Mouse (Mus musculus): ENCODE measurements around the gene Draxin. TPM values are rescaled to one million over a fixed set of nuclear protein-coding genes. Genes with fewer than 3 reads are reported as not detected.
A peak's percentile ranks its signal among the peaks of the same experiment; 100 is the strongest.
"Not testable (repeated sequence)": the region's sequence is repeated elsewhere in the genome, so short reads cannot be mapped to it uniquely, and the experiment has no call there.

Gene Draxin
- polyA plus RNA-seq (2014; fragmentation: Nextera tagmentation; extraction: Ambion mirVana), result 3.8 and 5.0 TPM in 2 replicates

DNA sequence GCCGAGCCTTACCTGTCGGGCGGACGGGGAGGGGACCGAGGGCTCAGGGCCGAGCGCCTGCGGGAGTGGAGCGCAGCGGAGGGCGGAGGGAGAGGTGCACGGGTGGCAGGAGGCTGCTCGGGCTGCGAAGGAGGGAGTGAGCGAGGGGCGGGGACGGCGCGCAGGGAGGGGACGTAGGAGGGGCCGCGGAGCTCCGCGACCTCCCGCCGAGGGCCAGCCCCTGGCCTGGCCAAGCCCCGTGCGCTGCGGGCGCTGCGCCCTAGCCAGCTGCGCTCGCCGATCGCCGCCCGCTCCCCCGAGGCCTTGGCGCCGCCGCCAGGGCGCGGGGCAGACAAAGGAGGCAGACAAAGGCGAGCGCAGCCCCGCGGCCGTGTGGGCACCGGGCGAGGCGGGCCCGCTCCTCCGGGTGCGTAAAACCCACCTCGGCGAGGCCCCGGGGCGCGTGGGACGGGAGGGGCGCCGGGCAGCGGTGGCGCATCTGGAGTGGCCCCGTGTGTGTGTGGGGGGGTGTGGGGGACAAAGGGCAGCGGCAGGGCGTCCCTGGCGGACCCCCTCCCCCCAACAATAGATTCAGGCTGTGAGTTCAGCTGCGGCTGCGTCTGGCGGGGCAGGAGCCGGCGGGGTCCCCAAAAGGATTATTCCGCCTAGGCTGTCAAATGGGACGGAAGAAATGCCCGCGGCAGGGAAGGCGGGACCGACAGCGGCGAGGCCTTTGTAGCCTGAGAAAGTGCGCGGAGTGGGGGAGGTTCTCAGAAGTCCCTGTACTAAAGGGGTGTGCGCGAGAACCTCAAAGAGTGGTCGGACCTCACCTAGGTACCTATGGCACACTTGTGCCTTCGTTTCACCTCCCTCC lies at the start of gene Draxin:
TSS of gene Draxin (minus strand) at position 138 of the 853 bp plus-strand sequence.
- ATAC-seq (replicated peaks; ENCODE audit: low FRiP score) (peak; percentile 88), DNase-seq (ENCODE audit: low spot score) (peak; percentile 91)
- no peaks in the 10 kb centered on the region for H3K9me3 ChIP-seq (ENCODE audit: control insufficient read depth, low read length)
- peak within 1 kb of the TSS; percentile 64 for H3K4me3 ChIP-seq (ENCODE audit: low read depth, low read length)
- H3K36me3 ChIP-seq (ENCODE audit: control insufficient read depth, insufficient read depth, low read length), result no peaks in the 10 kb centered on the region
- H3K9ac ChIP-seq (ENCODE audit: low read length), result peak within 1 kb of the TSS; percentile 96
- peak within 1 kb of the TSS; percentile 87 for H3K4me2 ChIP-seq (ENCODE audit: low read depth, low read length, severe bottlenecking)
- peaks cover 6% of the 10 kb centered on the region; the same call in 1 of the 2 replicates for H3K4me1 ChIP-seq (replicated peaks; ENCODE audit: control insufficient read depth, insufficient read depth, low read length)
- peaks cover 5% of the 10 kb centered on the region; the same call in 1 of the 2 replicates for H3K27me3 ChIP-seq (ENCODE audit: control insufficient read depth, insufficient read depth, low read length)
- WGBS, result 2% methylated on average over 83 of the region's 87 CpGs
- peak within 1 kb of the TSS; percentile 95 for H3K27ac ChIP-seq (ENCODE audit: low read depth, low read length)

GRCm38 (mm10) chr4:148177716-148178115 lies 47.2 kb upstream of the Draxin start:
- Histone ChIP-seq H3K36me3 (ENCODE audit: control insufficient read depth, insufficient read depth, low read length) (no peaks in the 10 kb centered on the region), H3K4me1 (replicated peaks; ENCODE audit: control insufficient read depth, insufficient read depth, low read length) (peaks cover 10% of the 10 kb centered on the region), H3K27me3 (ENCODE audit: control insufficient read depth, insufficient read depth, low read length) (peaks cover 35% of the 10 kb centered on the region), H3K9ac (ENCODE audit: low read length) (no peak overlapping the region), H3K4me3 (ENCODE audit: low read depth, low read length) (no peak overlapping the region), H3K27ac (ENCODE audit: low read depth, low read length) (no peak overlapping the region), H3K9me3 (ENCODE audit: control insufficient read depth, low read length) (no peaks in the 10 kb centered on the region), H3K4me2 (ENCODE audit: low read depth, low read length, severe bottlenecking) (no peak overlapping the region)
- ATAC-seq (replicated peaks; ENCODE audit: low FRiP score) (no peak), DNase-seq (ENCODE audit: low spot score) (no peak)

GRCm38 (mm10) chr4:148176603-148177002 lies 46.1 kb upstream of the Draxin start:
- H3K4me3 ChIP-seq (ENCODE audit: low read depth, low read length); H3K4me1 ChIP-seq (replicated peaks; ENCODE audit: control insufficient read depth, insufficient read depth, low read length); H3K4me2 ChIP-seq (ENCODE audit: low read depth, low read length, severe bottlenecking); H3K36me3 ChIP-seq (ENCODE audit: control insufficient read depth, insufficient read depth, low read length); H3K9ac ChIP-seq (ENCODE audit: low read length); H3K27ac ChIP-seq (ENCODE audit: low read depth, low read length); DNase-seq (ENCODE audit: low spot score); ATAC-seq (replicated peaks; ENCODE audit: low FRiP score); H3K9me3 ChIP-seq (ENCODE audit: control insufficient read depth, low read length): not testable (repeated sequence)
- WGBS, result 85% methylated on average over 5 of the region's 6 CpGs
- H3K27me3 ChIP-seq (ENCODE audit: control insufficient read depth, insufficient read depth, low read length), result peaks cover 44% of the 10 kb centered on the region

DNA sequence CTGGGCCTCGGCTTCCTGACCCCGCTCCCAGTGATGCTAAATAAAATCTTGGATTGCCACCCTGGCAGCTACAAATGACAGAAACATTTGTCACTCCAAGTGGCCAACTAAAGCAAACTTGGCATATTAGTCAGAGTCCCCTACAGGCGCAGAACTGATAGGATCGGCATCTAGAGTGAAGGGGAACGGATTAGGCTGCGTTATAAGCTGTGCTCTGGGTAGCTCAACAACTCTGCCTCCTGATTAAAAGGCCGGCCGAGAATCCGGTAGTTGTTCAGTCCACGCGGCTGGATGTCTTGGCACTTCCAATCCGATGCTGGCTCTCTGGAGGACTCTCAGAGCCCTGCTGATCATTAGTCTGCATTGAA lies 44.0 kb upstream of the Draxin start:
- H3K4me2 ChIP-seq (ENCODE audit: low read depth, low read length, severe bottlenecking), result peak overlapping the region; percentile 38; the same call in 1 of the 2 replicates
- peaks cover 51% of the 10 kb centered on the region for H3K27me3 ChIP-seq (ENCODE audit: control insufficient read depth, insufficient read depth, low read length)
- 6% methylated on average over 12 of the region's 12 CpGs for WGBS
- H3K9ac ChIP-seq (ENCODE audit: low read length), result no peak overlapping the region
- no peaks in the 10 kb centered on the region for H3K36me3 ChIP-seq (ENCODE audit: control insufficient read depth, insufficient read depth, low read length)
- H3K9me3 ChIP-seq (ENCODE audit: control insufficient read depth, low read length), result no peaks in the 10 kb centered on the region
- peaks cover 8% of the 10 kb centered on the region for H3K4me1 ChIP-seq (replicated peaks; ENCODE audit: control insufficient read depth, insufficient read depth, low read length)
- peak overlapping the region; percentile 17; the same call in 1 of the 2 replicates for H3K4me3 ChIP-seq (ENCODE audit: low read depth, low read length)
- DNase-seq (ENCODE audit: low spot score) (no peak), ATAC-seq (replicated peaks; ENCODE audit: low FRiP score) (no peak)
- no peak overlapping the region for H3K27ac ChIP-seq (ENCODE audit: low read depth, low read length)

DNA sequence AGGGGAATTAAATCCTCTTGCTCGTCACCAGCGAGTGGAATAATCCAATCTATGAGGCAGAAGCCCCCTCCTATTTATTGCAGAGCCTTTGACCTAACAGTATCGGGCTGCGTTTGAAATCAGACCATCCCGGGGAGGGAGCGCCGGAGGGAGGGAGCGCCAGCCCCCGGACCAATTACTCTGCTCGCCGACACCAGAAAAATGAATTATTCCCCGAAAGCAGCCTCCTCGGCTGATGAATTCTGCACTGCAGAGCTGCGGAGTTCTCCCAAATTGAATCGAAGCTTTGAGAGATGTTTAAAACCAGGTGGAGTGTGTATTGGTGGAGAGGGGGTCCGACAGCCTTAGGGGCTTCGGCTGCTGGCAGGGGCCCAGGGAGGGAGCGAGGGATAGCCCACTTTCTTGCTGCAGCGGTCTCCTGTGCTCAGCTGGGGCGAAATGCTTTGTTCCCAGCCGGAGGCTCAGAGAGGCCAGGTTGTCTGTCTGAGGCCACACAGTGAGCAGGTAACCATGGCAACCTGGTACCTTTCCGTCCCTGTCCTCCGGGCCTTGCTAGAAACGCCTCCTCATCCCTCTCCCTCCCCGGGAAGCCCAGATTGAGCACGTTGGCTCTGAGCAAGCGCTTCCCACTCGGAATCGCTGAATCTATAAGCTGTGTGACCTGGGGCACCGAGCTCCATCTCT lies 43.5 kb upstream of the Draxin start:
- peak overlapping the region; percentile 32; the same call in 1 of the 2 replicates for H3K9ac ChIP-seq (ENCODE audit: low read length)
- peak; percentile 22; the same call in 1 of the 2 replicates for ATAC-seq (replicated peaks; ENCODE audit: low FRiP score)

DNA sequence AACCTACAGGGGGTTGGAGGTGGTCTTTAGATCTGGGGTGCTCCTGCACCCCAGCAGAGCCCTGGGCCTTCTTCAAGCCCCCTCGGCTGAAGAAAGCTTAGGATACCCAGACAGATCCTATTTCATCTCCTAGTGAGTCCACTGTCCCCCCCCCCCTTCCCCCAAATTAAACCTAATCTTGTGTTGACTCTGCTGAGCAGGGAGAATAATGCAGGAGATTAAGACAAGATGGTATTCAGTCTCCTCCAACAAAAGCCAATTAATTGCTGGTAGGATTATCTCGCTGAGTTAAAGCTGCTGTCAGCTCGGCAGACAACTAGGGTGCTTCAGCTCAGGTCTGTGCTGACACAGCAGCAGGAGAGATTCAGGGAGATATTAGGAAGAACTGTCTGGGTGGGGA lies 40.8 kb upstream of the Draxin start:
- no peaks in the 10 kb centered on the region for H3K9me3 ChIP-seq (ENCODE audit: control insufficient read depth, low read length)
- H3K4me3 ChIP-seq (ENCODE audit: low read depth, low read length), result no peak overlapping the region
- no peak overlapping the region for H3K4me2 ChIP-seq (ENCODE audit: low read depth, low read length, severe bottlenecking)
- DNase-seq (ENCODE audit: low spot score) (no peak), ATAC-seq (replicated peaks; ENCODE audit: low FRiP score) (no peak)
- no peak overlapping the region for H3K27ac ChIP-seq (ENCODE audit: low read depth, low read length)
- 0% methylated on average over 3 of the region's 3 CpGs for WGBS
- no peak overlapping the region for H3K9ac ChIP-seq (ENCODE audit: low read length)
- peaks cover 56% of the 10 kb centered on the region for H3K27me3 ChIP-seq (ENCODE audit: control insufficient read depth, insufficient read depth, low read length)
- peaks cover 8% of the 10 kb centered on the region for H3K4me1 ChIP-seq (replicated peaks; ENCODE audit: control insufficient read depth, insufficient read depth, low read length)
- H3K36me3 ChIP-seq (ENCODE audit: control insufficient read depth, insufficient read depth, low read length), result no peaks in the 10 kb centered on the region

More for the DNA sequence above, 43.5 kb upstream of the Draxin start:
- H3K4me1 ChIP-seq (replicated peaks; ENCODE audit: control insufficient read depth, insufficient read depth, low read length), result peaks cover 8% of the 10 kb centered on the region
- H3K9me3 ChIP-seq (ENCODE audit: control insufficient read depth, low read length), result no peaks in the 10 kb centered on the region
- H3K27me3 ChIP-seq (ENCODE audit: control insufficient read depth, insufficient read depth, low read length), result peaks cover 54% of the 10 kb centered on the region
- H3K36me3 ChIP-seq (ENCODE audit: control insufficient read depth, insufficient read depth, low read length), result no peaks in the 10 kb centered on the region
- H3K4me3 ChIP-seq (ENCODE audit: low read depth, low read length), result peak overlapping the region; percentile 17; the same call in 1 of the 2 replicates
- H3K4me2 ChIP-seq (ENCODE audit: low read depth, low read length, severe bottlenecking), result peak overlapping the region; percentile 38
- H3K27ac ChIP-seq (ENCODE audit: low read depth, low read length), result 0 out of 2 replicates have a peak overlapping the region, but pooled peaks have one; percentile 18
- WGBS, result under 1% methylated on average over 30 of the region's 30 CpGs
- peak; percentile 72 for DNase-seq (ENCODE audit: low spot score)

- H3K27ac ChIP-seq (ENCODE audit: low read depth, low read length), result no peak overlapping the region
- 0% methylated on average over 2 of the region's 2 CpGs for WGBS
- ATAC-seq (replicated peaks; ENCODE audit: low FRiP score), result no peak
These were observed 40.3 kb upstream of the Draxin start for GRCm38 (mm10) chr4:148170842-148171241.

GRCm38 (mm10) chr4:148169586-148169985 lies 39.1 kb upstream of the Draxin start:
- peaks cover 8% of the 10 kb centered on the region for H3K4me1 ChIP-seq (replicated peaks; ENCODE audit: control insufficient read depth, insufficient read depth, low read length)
- peaks cover 60% of the 10 kb centered on the region for H3K27me3 ChIP-seq (ENCODE audit: control insufficient read depth, insufficient read depth, low read length)
- H3K9ac ChIP-seq (ENCODE audit: low read length), result peak overlapping the region; percentile 27; the same call in 1 of the 2 replicates
- H3K27ac ChIP-seq (ENCODE audit: low read depth, low read length), result no peak overlapping the region
- WGBS, result 28% methylated on average over 15 of the region's 15 CpGs
- no peak overlapping the region for H3K4me2 ChIP-seq (ENCODE audit: low read depth, low read length, severe bottlenecking)
- no peak overlapping the region for H3K4me3 ChIP-seq (ENCODE audit: low read depth, low read length)
- H3K36me3 ChIP-seq (ENCODE audit: control insufficient read depth, insufficient read depth, low read length), result no peaks in the 10 kb centered on the region
- DNase-seq (ENCODE audit: low spot score) (no peak), ATAC-seq (replicated peaks; ENCODE audit: low FRiP score) (no peak)
- H3K9me3 ChIP-seq (ENCODE audit: control insufficient read depth, low read length), result no peaks in the 10 kb centered on the region

More at GRCm38 (mm10) chr4:148170842-148171241, 40.3 kb upstream of the Draxin start:
- no peaks in the 10 kb centered on the region for H3K9me3 ChIP-seq (ENCODE audit: control insufficient read depth, low read length)
- H3K4me2 ChIP-seq (ENCODE audit: low read depth, low read length, severe bottlenecking), result no peak overlapping the region
- peaks cover 56% of the 10 kb centered on the region for H3K27me3 ChIP-seq (ENCODE audit: control insufficient read depth, insufficient read depth, low read length)
- H3K36me3 ChIP-seq (ENCODE audit: control insufficient read depth, insufficient read depth, low read length), result no peaks in the 10 kb centered on the region
- DNase-seq (ENCODE audit: low spot score), result peak; percentile 79
- H3K9ac ChIP-seq (ENCODE audit: low read length), result no peak overlapping the region
- peaks cover 8% of the 10 kb centered on the region for H3K4me1 ChIP-seq (replicated peaks; ENCODE audit: control insufficient read depth, insufficient read depth, low read length)
- H3K4me3 ChIP-seq (ENCODE audit: low read depth, low read length), result no peak overlapping the region

Measured in forebrain, embryonic 11.5 days (tissue).